Mouse (Mus musculus) right cerebral cortex, postnatal 14 days (tissue): ENCODE data around the gene Rasl10b.

Experiments used
- DNase-seq: peaks from one replicate; pipeline ENCODE4 v3.0.0; 2022

Gene Rasl10b

DNA sequence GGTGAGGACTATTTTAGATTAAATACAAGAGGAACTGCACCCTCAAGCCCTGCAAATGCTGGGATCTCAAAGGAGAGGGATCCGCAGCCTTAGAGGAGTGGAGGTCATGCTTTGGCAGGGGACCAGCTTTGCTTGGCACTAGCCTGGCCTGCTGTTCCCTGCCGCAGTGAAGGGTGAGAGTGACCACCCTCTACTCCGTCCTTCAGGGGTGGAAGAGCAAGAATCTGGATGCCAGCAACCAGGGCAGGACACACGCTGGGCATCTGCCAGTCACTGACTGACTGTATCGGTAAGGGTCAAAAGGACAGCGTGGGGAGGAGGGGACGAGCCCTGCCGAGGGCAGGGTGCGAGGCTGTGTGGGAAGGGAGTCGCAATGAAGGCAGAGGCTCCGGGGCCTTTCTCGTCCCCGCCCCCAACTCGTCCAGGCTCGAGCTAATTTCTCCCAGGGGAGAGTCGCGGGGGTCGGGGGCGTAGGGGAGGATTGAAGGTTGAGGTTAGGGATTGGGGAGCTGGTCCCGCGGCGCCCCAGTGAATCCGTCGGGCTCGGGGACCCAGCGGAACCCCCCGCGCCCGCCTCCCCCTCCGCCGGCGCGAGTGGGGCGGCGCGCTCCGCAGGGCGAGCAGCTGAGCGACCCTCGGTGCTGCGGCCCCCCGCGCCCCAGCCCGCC, at the start of gene Rasl10b:
TSS of gene Rasl10b (plus strand) at position 51 of the 668 bp plus-strand sequence.
- peak; percentile 38 for DNase-seq

GRCm38 (mm10) chr11:83364656-83365055, 44.3 kb upstream of the Rasl10b start:
- no peak for DNase-seq

DNA sequence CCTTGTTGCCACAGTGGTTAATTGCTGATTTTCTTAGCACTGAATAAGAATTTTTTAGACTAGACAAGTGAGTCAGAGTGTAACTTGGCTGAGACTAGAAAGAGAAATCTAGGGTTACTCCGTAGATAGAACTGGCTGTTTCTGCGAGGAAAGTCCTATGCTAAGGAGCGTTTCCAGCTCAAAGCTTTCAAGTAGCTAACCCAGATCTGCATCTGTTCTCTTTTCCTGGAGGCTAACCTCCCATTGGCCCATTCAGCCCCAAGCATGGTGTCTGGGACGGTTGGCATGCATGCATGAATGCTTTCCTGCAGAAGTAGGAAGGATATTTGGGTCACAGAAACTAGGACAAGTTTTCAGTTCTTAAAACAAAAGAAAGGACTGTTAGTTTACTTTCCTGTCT, 37.7 kb upstream of the Rasl10b start:
- DNase-seq = no peak

DNA sequence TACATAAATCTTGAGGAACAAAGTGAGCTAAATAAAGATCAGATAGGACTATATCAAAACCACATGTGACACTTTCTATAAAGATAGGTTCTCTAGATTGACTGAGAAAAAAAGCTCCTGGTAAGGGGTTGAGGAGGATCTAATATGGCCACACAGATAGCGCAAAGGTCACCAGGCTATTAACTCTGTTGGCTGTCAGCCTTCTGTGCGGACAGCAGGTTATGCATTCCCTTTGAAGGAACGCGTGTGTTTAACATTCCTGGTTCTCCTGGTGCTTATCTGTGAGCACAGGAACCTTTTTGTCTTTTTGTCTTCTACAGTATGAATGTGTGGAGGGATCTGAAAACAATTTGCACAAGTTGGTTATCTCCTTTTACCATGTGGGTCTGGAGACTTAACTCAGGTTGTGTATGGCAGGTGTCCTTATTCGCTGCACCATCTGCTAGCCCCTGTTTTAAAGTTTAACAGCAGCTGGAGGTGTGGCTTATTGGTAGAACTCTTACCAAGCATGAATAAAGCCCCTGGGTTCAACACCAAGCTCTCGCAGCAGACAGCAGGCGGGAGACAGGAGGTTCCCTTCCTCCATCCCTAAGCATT, 29.1 kb upstream of the Rasl10b start:
- DNase-seq = no peak

DNA sequence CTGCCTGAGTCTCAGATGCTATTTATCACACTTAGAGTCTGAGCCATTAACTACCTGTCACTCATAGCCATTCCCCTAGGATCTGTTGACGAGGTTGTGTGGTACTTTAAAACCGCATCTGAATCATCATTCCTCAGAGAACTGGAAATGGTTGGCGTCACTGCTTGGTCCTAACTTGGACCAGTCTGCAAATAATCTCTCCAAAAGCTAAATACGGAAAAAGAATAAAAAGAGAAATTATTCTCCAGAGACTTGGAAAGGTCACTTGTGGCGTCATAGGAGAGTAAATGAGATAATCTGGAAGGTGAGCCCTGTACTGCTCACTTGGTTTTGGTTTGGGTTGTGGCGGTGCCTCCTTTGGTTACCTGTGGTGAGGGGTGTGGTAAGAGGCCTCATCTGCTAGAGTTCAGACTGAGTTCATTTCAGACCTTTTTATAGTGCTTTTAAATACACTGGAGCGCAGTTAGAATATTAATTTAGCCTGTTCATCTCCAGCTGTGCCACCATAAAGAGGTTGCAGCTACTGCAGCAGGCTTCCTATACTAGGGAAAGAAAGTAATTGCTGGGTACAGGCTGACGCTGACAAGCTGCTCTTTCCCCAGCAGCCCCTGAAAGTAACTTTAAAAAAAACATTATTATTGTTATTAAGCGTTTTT, 25.9 kb upstream of the Rasl10b start:
- no peak for DNase-seq

- DNase-seq = no peak
Observed at GRCm38 (mm10) chr11:83383532-83383887, 25.4 kb upstream of the Rasl10b start.

DNA sequence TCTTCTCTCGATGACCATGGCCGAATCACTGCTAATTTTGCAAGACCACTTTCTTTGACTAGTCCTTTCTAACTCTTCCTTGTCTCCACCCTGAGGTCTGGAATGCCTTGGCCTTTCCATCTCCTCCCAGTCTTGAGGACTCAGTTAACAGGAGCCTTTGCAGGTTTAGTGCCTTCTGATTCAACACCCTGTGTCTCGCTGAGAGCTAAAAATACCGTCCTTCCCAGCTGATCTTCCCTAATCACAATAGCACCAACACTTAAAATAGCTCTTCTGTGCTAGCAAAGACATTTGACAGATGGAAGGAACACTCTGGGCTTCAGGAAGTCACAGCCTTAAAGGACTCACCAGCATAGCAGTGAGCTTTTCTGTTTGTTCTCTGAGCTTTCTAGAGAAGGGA, 15.9 kb upstream of the Rasl10b start:
- no peak for DNase-seq

GRCm38 (mm10) chr11:83394802-83395439, 14.0 kb upstream of the Rasl10b start:
- no peak for DNase-seq

- DNase-seq = no peak
Observed at GRCm38 (mm10) chr11:83397626-83398025, 11.3 kb upstream of the Rasl10b start.

GRCm38 (mm10) chr11:83398724-83399123, 10.2 kb upstream of the Rasl10b start:
- no peak for DNase-seq

GRCm38 (mm10) chr11:83403787-83404186, 5.2 kb upstream of the Rasl10b start:
- no peak for DNase-seq

- no peak for DNase-seq
Observed at GRCm38 (mm10) chr11:83406391-83406790, 2.5 kb upstream of the Rasl10b start.

DNA sequence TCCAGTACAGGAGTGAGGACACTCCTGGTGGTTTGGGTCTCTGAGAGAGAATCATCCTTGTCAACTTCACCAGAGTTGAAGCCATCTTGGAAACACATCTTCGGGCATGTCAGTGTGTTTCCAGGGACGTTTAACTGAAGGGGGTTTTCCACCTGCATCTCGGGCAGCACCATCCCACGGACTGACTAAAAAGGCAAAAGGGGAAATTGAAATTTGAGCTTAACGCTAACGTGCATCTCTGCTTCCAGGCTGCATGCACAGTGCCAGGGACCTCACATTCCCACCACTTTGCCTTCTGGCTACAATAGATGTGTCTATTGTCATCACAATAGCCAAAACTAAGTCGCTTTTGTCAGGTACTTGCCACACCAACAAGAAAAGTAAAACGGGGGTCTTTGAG, 695 bp upstream of the Rasl10b start:
- no peak for DNase-seq

GRCm38 (mm10) chr11:83409792-83410291, 905 bp downstream of the Rasl10b start:
- DNase-seq = no peak

GRCm38 (mm10) chr11:83410510-83410909, 1.6 kb downstream of the Rasl10b start:
- DNase-seq = no peak

DNA sequence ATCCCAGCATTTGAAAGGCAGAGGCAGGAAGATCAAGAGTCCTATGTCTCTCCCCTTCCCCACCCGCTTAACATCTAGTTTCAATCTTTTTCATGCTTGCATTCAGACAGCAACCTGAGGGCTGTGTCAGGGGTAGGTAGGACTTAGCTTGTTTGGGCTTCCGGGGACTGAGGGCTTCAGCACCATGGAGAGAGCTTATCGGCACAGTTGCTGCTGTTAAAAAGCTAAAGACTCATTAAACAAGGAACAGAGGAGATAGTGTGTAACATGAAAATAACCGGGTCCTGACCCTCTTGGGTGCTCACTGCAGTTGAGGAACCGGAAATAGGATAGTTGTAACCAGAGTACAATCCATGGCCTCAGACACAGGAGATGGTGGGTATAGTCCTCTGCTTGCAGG, 8.1 kb downstream of the Rasl10b start:
- DNase-seq = no peak

DNA sequence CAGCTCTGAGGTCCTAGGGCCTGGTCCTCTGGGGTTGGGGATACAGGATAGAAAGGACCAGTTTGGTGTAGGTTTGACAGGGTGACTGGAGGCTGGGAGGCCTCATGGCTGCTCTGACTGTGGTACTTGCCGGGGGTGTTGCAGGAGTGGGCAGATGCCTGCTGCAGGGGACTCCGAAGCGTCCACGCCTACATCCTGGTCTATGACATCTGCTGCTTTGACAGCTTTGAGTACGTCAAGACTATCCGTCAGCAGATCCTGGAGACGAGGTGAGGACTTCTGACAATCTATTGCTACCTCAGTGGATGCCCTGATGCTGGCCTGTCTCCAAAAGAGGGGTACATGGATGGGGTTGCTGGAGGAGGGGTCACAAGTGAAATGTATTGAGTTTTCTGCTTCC, 8.8 kb downstream of the Rasl10b start:
- no peak for DNase-seq

GRCm38 (mm10) chr11:83418566-83418965, 9.6 kb downstream of the Rasl10b start:
- peak; percentile 73 for DNase-seq

DNA sequence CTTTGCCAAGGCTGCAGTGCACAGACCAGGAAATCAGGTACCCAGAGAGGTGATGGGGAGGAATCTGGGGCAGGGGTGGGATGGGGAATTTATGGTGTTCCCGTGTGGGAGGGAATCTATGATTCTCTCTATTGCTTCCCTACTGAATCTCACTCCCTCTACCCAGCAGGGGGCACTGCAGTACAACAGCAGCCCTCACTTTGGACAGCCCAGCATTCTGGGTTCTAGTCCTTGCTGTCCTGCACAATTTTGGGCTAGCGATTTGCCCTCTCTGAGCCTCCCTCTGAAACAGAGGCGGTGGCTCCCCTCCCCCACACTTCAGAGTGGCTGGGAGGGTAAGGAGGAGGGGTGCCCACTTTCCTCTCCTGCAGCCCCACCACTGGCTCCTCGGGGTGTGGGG, 11.4 kb downstream of the Rasl10b start:
- DNase-seq = peak; percentile 61

DNA sequence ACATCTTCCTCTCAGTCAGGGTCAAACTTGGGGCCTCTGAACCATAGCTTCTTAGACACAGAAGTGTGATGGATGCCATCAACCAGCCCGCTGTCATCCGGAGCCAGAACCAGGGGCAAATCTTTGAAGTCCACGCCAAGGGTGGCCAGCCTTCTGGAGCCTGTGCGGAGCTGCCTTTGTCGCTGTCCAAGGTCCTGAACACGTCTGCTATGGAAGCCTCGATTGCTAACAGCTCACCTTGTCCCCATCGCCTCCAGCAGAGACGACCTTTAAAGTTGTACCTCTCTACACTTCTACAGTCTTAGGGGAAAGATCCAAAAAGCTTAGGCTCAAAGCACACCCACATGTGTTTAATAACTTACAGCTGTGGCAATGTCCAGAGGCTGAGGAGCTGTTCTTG, 12.4 kb downstream of the Rasl10b start:
- DNase-seq = peak; percentile 35

- peak; percentile 72 for DNase-seq
Observed at GRCm38 (mm10) chr11:83424681-83425080, 15.7 kb downstream of the Rasl10b start.

DNA sequence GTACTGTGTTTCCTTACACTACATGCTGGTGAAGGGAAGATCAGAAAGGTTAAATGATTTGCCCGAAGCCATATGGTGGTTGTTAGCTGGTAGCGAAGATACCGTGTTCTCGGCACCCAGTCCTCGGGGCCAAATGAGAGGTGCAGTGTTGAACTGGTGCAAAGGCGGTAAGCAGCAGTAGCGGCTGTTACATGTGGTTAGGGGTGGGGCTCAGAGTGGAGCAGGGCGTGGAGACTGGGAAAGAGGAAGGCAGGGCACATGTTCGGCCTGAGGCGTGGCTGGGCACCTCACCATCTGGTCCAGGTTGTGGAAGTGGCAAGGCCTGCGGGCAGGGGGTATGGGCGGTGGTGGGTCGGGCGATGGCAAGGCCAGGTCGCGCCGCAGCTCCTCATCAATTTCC, 18.0 kb downstream of the Rasl10b start:
- no peak for DNase-seq

DNA sequence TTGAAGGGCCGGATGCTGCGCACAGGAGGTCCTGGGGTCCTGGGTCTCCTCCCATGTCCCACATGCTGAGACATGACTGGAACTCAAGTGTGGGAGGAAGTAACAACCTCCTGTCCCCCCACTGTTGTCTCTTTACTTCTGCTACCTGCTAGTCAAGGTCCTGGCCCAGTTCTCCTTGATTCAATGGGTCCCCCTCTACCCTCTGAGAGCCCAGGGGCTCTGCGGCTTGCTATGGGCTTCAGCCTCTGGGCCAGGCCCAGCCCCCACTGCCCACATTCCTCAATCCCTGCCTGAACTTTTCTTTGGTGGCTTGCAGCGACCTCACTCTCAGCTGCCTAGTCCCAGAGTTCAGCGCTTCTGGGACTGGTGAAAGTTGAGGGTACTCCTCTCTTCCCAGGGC, 20.4 kb downstream of the Rasl10b start, which contains the start of gene Gas2l2:
TSS of gene Gas2l2 (minus strand) at position 101 of the 400 bp plus-strand sequence.
- DNase-seq = no peak

- no peak for DNase-seq
Observed at GRCm38 (mm10) chr11:83432533-83432932, 23.6 kb downstream of the Rasl10b start.
